Mouse (Mus musculus): ENCODE measurements at regions not wholly inside any gene's neighbourhood (a gene's known extent, or its start where the extent isn't known, plus 50 kb on each side); places are given as distances from the start of the nearest gene placed in this dataset.

GRCm38 (mm10) chr10:21695185-21695584 is 102.2 kb downstream of the 1700020N01Rik start:
- 64% methylated on average over 5 of the region's 5 CpGs for WGBS
- no peak overlapping the region for H3K27ac ChIP-seq (ENCODE audit: insufficient read depth, low read depth, low read length)
- H3K36me3 ChIP-seq (ENCODE audit: control insufficient read depth, insufficient read depth, low read length), result no peaks in the 10 kb centered on the region

GRCm38 (mm10) chr10:21696671-21697070 is 103.7 kb downstream of the 1700020N01Rik start:
- 85% methylated on average over 5 of the region's 5 CpGs for WGBS
- no peak overlapping the region for H3K4me3 ChIP-seq (ENCODE audit: low read depth, low read length)

More at GRCm38 (mm10) chr10:21695185-21695584, 102.2 kb downstream of the 1700020N01Rik start:
- TF ChIP-seq CTCF (IDR thresholded peaks at IDR 0.05; ENCODE audit: extremely low read depth, insufficient read length, insufficient replicate concordance, low read depth, low read length), result no peak
- TF ChIP-seq POLR2A (IDR thresholded peaks at IDR 0.05; ENCODE audit: low read depth, low read length), result no peak
- Histone ChIP-seq H3K27me3 (ENCODE audit: control insufficient read depth, insufficient read depth, low read length) (no peaks in the 10 kb centered on the region), H3K4me1 (ENCODE audit: control insufficient read depth, insufficient read depth, insufficient read length, low read length) (no peaks in the 10 kb centered on the region), H3K4me3 (ENCODE audit: low read depth, low read length) (no peak overlapping the region)

GRCm38 (mm10) chr10:21701580-21701979 is 108.6 kb downstream of the 1700020N01Rik start:
- H3K36me3 ChIP-seq (ENCODE audit: control insufficient read depth, insufficient read depth, low read length), result no peaks in the 10 kb centered on the region
- no peaks in the 10 kb centered on the region for H3K27me3 ChIP-seq (ENCODE audit: control insufficient read depth, insufficient read depth, low read length)
- no peak for TF ChIP-seq CTCF (IDR thresholded peaks at IDR 0.05; ENCODE audit: extremely low read depth, insufficient read length, insufficient replicate concordance, low read depth, low read length)
- no peak for TF ChIP-seq POLR2A (IDR thresholded peaks at IDR 0.05; ENCODE audit: low read depth, low read length)
- 24% methylated on average over 3 of the region's 3 CpGs for WGBS
- no peak overlapping the region for H3K4me3 ChIP-seq (ENCODE audit: low read depth, low read length)
- H3K4me1 ChIP-seq (ENCODE audit: control insufficient read depth, insufficient read depth, insufficient read length, low read length), result no peaks in the 10 kb centered on the region
- no peak overlapping the region for H3K27ac ChIP-seq (ENCODE audit: insufficient read depth, low read depth, low read length)

More at GRCm38 (mm10) chr10:21696671-21697070, 103.7 kb downstream of the 1700020N01Rik start:
- H3K36me3 ChIP-seq (ENCODE audit: control insufficient read depth, insufficient read depth, low read length), result no peaks in the 10 kb centered on the region
- TF ChIP-seq POLR2A (IDR thresholded peaks at IDR 0.05; ENCODE audit: low read depth, low read length) (no peak), CTCF (IDR thresholded peaks at IDR 0.05; ENCODE audit: extremely low read depth, insufficient read length, insufficient replicate concordance, low read depth, low read length) (no peak)
- H3K4me1 ChIP-seq (ENCODE audit: control insufficient read depth, insufficient read depth, insufficient read length, low read length), result no peaks in the 10 kb centered on the region
- H3K27ac ChIP-seq (ENCODE audit: insufficient read depth, low read depth, low read length), result no peak overlapping the region
- H3K27me3 ChIP-seq (ENCODE audit: control insufficient read depth, insufficient read depth, low read length), result no peaks in the 10 kb centered on the region

GRCm38 (mm10) chr10:21702134-21702533 is 109.2 kb downstream of the 1700020N01Rik start:
- Histone ChIP-seq H3K27me3 (ENCODE audit: control insufficient read depth, insufficient read depth, low read length) (no peaks in the 10 kb centered on the region), H3K27ac (ENCODE audit: insufficient read depth, low read depth, low read length) (no peak overlapping the region), H3K36me3 (ENCODE audit: control insufficient read depth, insufficient read depth, low read length) (no peaks in the 10 kb centered on the region), H3K4me1 (ENCODE audit: control insufficient read depth, insufficient read depth, insufficient read length, low read length) (no peaks in the 10 kb centered on the region), H3K4me3 (ENCODE audit: low read depth, low read length) (no peak overlapping the region)
- WGBS, result 83% methylated on average over 1 of the region's 1 CpGs
- no peak for TF ChIP-seq POLR2A (IDR thresholded peaks at IDR 0.05; ENCODE audit: low read depth, low read length)
- no peak for TF ChIP-seq CTCF (IDR thresholded peaks at IDR 0.05; ENCODE audit: extremely low read depth, insufficient read length, insufficient replicate concordance, low read depth, low read length)

- Histone ChIP-seq H3K4me3 (ENCODE audit: low read depth, low read length) (no peak overlapping the region), H3K27ac (ENCODE audit: insufficient read depth, low read depth, low read length) (no peak overlapping the region), H3K27me3 (ENCODE audit: control insufficient read depth, insufficient read depth, low read length) (no peaks in the 10 kb centered on the region), H3K4me1 (ENCODE audit: control insufficient read depth, insufficient read depth, insufficient read length, low read length) (peaks cover 12% of the 10 kb centered on the region; the same call in 1 of the 2 replicates), H3K36me3 (ENCODE audit: control insufficient read depth, insufficient read depth, low read length) (no peaks in the 10 kb centered on the region)
- TF ChIP-seq CTCF (IDR thresholded peaks at IDR 0.05; ENCODE audit: extremely low read depth, insufficient read length, insufficient replicate concordance, low read depth, low read length) (no peak), POLR2A (IDR thresholded peaks at IDR 0.05; ENCODE audit: low read depth, low read length) (no peak)
- 60% methylated on average over 7 of the region's 7 CpGs for WGBS
These were observed 118.9 kb downstream of the 1700020N01Rik start for GRCm38 (mm10) chr10:21711866-21712265.

- H3K4me1 ChIP-seq (ENCODE audit: control insufficient read depth, insufficient read depth, insufficient read length, low read length), result peaks cover 12% of the 10 kb centered on the region; the same call in 1 of the 2 replicates
- peak overlapping the region; percentile 44 for H3K27ac ChIP-seq (ENCODE audit: insufficient read depth, low read depth, low read length)
- WGBS, result 31% methylated on average over 3 of the region's 3 CpGs
- no peaks in the 10 kb centered on the region for H3K36me3 ChIP-seq (ENCODE audit: control insufficient read depth, insufficient read depth, low read length)
- H3K27me3 ChIP-seq (ENCODE audit: control insufficient read depth, insufficient read depth, low read length), result no peaks in the 10 kb centered on the region
- TF ChIP-seq POLR2A (IDR thresholded peaks at IDR 0.05; ENCODE audit: low read depth, low read length) (no peak), CTCF (IDR thresholded peaks at IDR 0.05; ENCODE audit: extremely low read depth, insufficient read length, insufficient replicate concordance, low read depth, low read length) (no peak)
- H3K4me3 ChIP-seq (ENCODE audit: low read depth, low read length), result no peak overlapping the region
These were observed 119.9 kb downstream of the 1700020N01Rik start for GRCm38 (mm10) chr10:21712828-21713227.

- no peaks in the 10 kb centered on the region for H3K36me3 ChIP-seq (ENCODE audit: control insufficient read depth, insufficient read depth, low read length)
- H3K4me3 ChIP-seq (ENCODE audit: low read depth, low read length), result no peak overlapping the region
- 41% methylated on average over 3 of the region's 3 CpGs for WGBS
- peaks cover 12% of the 10 kb centered on the region; the same call in 1 of the 2 replicates for H3K4me1 ChIP-seq (ENCODE audit: control insufficient read depth, insufficient read depth, insufficient read length, low read length)
- H3K27ac ChIP-seq (ENCODE audit: insufficient read depth, low read depth, low read length), result no peak overlapping the region
- no peak for TF ChIP-seq POLR2A (IDR thresholded peaks at IDR 0.05; ENCODE audit: low read depth, low read length)
- no peak for TF ChIP-seq CTCF (IDR thresholded peaks at IDR 0.05; ENCODE audit: extremely low read depth, insufficient read length, insufficient replicate concordance, low read depth, low read length)
- no peaks in the 10 kb centered on the region for H3K27me3 ChIP-seq (ENCODE audit: control insufficient read depth, insufficient read depth, low read length)
These were observed 122.5 kb downstream of the 1700020N01Rik start for GRCm38 (mm10) chr10:21715436-21715835.
